Mouse (Mus musculus) limb, embryonic 14.5 days (tissue): ENCODE data around the gene Hoxa5. TPM values are rescaled to one million over a fixed set of nuclear protein-coding genes. Genes with fewer than 3 reads are reported as not detected.
A peak's percentile ranks its signal among the peaks of the same experiment; 100 is the strongest.

Experiments used
- ATAC-seq: fragments of 200-750 bp; cut with Nextera tagmentation; 2 replicates; pipeline ENCODE4 v1.8.0; 2017; ENCODE audit warnings: low read depth, moderate number of reproducible peaks, moderate TSS enrichment; ENCODE audit not compliant: low FRiP score
- DNase-seq: peaks from one replicate; pipeline ENCODE4 v3.0.0-alpha.2; 2015; ENCODE audit warnings: low spot score
- H3K27ac ChIP-seq: fragments of 300-500 bp; sonication (generic); replicated peaks from 2 replicates; pipeline ENCODE4 v1.5.1; 2014; ENCODE audit warnings: low read depth, mild to moderate bottlenecking, low read length, moderate library complexity, mixed read lengths
- H3K27me3 ChIP-seq: fragments of 300-500 bp; sonication (generic); 2 replicates; pipeline ENCODE4 v1.6.1; 2014; ENCODE audit warnings: low read length, mixed read lengths; ENCODE audit not compliant: control insufficient read depth, insufficient read depth
- H3K36me3 ChIP-seq: fragments of 300-500 bp; sonication (generic); 2 replicates; pipeline ENCODE4 v1.6.1; 2014; ENCODE audit warnings: mild to moderate bottlenecking, low read length, moderate library complexity, mixed read lengths; ENCODE audit not compliant: control insufficient read depth, insufficient read depth
- H3K4me1 ChIP-seq: fragments of 300-500 bp; sonication (generic); 2 replicates; pipeline ENCODE4 v1.6.1; 2014; ENCODE audit warnings: antibody characterized with exemption, low read length, mixed read lengths; ENCODE audit not compliant: control insufficient read depth, insufficient read depth
- H3K4me2 ChIP-seq: fragments of 300-500 bp; sonication (generic); replicated peaks from 2 replicates; pipeline ENCODE4 v1.6.1; 2014; ENCODE audit warnings: low read depth, mild to moderate bottlenecking, low read length, moderate library complexity; ENCODE audit not compliant: severe bottlenecking
- H3K4me3 ChIP-seq: fragments of 300-500 bp; sonication (generic); replicated peaks from 2 replicates; pipeline ENCODE4 v1.5.1; 2014; ENCODE audit warnings: low read length
- H3K9ac ChIP-seq: fragments of 300-500 bp; sonication (generic); 2 replicates; pipeline ENCODE4 v1.6.1; 2014; ENCODE audit warnings: mild to moderate bottlenecking, low read depth, low read length, moderate library complexity; ENCODE audit not compliant: severe bottlenecking
- H3K9me3 ChIP-seq: fragments of 300-500 bp; sonication (generic); 2 replicates; pipeline ENCODE4 v1.6.1; 2016; ENCODE audit warnings: low read length; ENCODE audit not compliant: control insufficient read depth
- POLR2A ChIP-seq: fragments of 200-500 bp; IDR thresholded peaks from 2 replicates; pipeline ENCODE4 v1.8.0; 2012; ENCODE audit warnings: inconsistent platforms, mild to moderate bottlenecking, moderate library complexity, borderline replicate concordance; ENCODE audit not compliant: insufficient read depth, insufficient read length; ENCODE audit errors: extremely low read depth
- WGBS: fragments of 180-500 bp; shearing (Covaris S2); extraction: QIAGEN DNeasy Blood & Tissue Kit; methylation state at CpG from one replicate; pipeline ENCODE4 v1.1.7; 2014; 5-methylcytosine and 5-hydroxymethylcytosine counted together
- polyA plus RNA-seq, 2 experiments: library from polyadenylated mRNA; depleted of rRNA in 1 of 2; stranded (reverse) in 1 of 2; unstranded in 1 of 2; fragments of >200 nt; fragmentation: Nextera tagmentation in 1 of 2; extraction: Ambion mirVana in 1 of 2; gene quantifications; 2 replicates each; pipeline versions ENCODE4 v1.2.1 to v1.2.3; 2012 to 2014

Gene Hoxa5
- polyA plus RNA-seq, 2 experiments, result 3.4 to 11.0 TPM

- Histone ChIP-seq H3K27me3 (peaks cover 65% of the 10 kb centered on the region), H3K9me3 (no peaks in the 10 kb centered on the region), H3K9ac (peak overlapping the region; percentile 49), H3K36me3 (peaks cover 10% of the 10 kb centered on the region), H3K4me1 (peaks cover 38% of the 10 kb centered on the region), H3K4me3 (peak overlapping the region; percentile 40), H3K4me2 (peak overlapping the region; percentile 68), H3K27ac (peak overlapping the region; percentile 43)
- no peak for DNase-seq
- no peak for ATAC-seq
- no peak for TF ChIP-seq POLR2A
- whole genome bisulfite sequencing, result 12% methylated on average over 33 of the region's 41 CpGs
These were observed 29.2 kb downstream of the Hoxa5 start for GRCm38 (mm10) chr6:52174968-52175751.

- Histone ChIP-seq H3K36me3 (peaks cover 17% of the 10 kb centered on the region), H3K4me2 (no peak overlapping the region), H3K27ac (no peak overlapping the region), H3K4me3 (no peak overlapping the region), H3K9ac (no peak overlapping the region), H3K4me1 (peaks cover 37% of the 10 kb centered on the region), H3K9me3 (no peaks in the 10 kb centered on the region), H3K27me3 (peaks cover 70% of the 10 kb centered on the region)
- DNase-seq (no peak), ATAC-seq (no peak)
- 24% methylated on average over 4 of the region's 4 CpGs for WGBS
- TF ChIP-seq POLR2A, result no peak
These were observed 30.7 kb downstream of the Hoxa5 start for GRCm38 (mm10) chr6:52173648-52174047.

- 4% methylated on average over 32 of the region's 35 CpGs for WGBS
- Histone ChIP-seq H3K4me3 (peak overlapping the region; percentile 37), H3K4me1 (peaks cover 37% of the 10 kb centered on the region), H3K9ac (no peak overlapping the region; the same call in 1 of the 2 replicates), H3K4me2 (peak overlapping the region; percentile 56), H3K36me3 (peaks cover 20% of the 10 kb centered on the region), H3K27ac (no peak overlapping the region), H3K27me3 (peaks cover 70% of the 10 kb centered on the region), H3K9me3 (no peaks in the 10 kb centered on the region)
- TF ChIP-seq POLR2A, result no peak
- peak; percentile 79 for ATAC-seq
- DNase-seq, result peak; percentile 88
These were observed 31.9 kb downstream of the Hoxa5 start for GRCm38 (mm10) chr6:52172501-52172900.

- H3K9ac ChIP-seq, result no peak overlapping the region; the same call in 1 of the 2 replicates
- no peak for ATAC-seq
- H3K36me3 ChIP-seq, result peaks cover 20% of the 10 kb centered on the region
- H3K4me2 ChIP-seq, result peak overlapping the region; percentile 56
- H3K27me3 ChIP-seq, result peaks cover 71% of the 10 kb centered on the region
- H3K4me3 ChIP-seq, result peak overlapping the region; percentile 37
- DNase-seq, result no peak
- no peaks in the 10 kb centered on the region for H3K9me3 ChIP-seq
- no peak for TF ChIP-seq POLR2A
- H3K4me1 ChIP-seq, result peaks cover 31% of the 10 kb centered on the region
- WGBS, result 23% methylated on average over 6 of the region's 7 CpGs
- H3K27ac ChIP-seq, result no peak overlapping the region
These were observed 32.4 kb downstream of the Hoxa5 start for GRCm38 (mm10) chr6:52171938-52172337.

- TF ChIP-seq POLR2A, result no peak
- H3K4me2 ChIP-seq, result no peak overlapping the region
- no peak overlapping the region for H3K9ac ChIP-seq
- no peak for DNase-seq
- H3K4me3 ChIP-seq, result no peak overlapping the region
- peaks cover 20% of the 10 kb centered on the region for H3K36me3 ChIP-seq
- ATAC-seq, result no peak
- no peaks in the 10 kb centered on the region for H3K9me3 ChIP-seq
- 21% methylated on average over 4 of the region's 4 CpGs for WGBS
- H3K27ac ChIP-seq, result no peak overlapping the region
- H3K4me1 ChIP-seq, result peaks cover 30% of the 10 kb centered on the region
- peaks cover 71% of the 10 kb centered on the region for H3K27me3 ChIP-seq
These were observed 33.1 kb downstream of the Hoxa5 start for GRCm38 (mm10) chr6:52171331-52171730.
